Mouse (Mus musculus): Measurements from ENCODE around the gene Adprhl1. TPM values are rescaled to one million over a fixed set of nuclear protein-coding genes. Genes with fewer than 3 reads are reported as not detected.

Adprhl1 gene
- total and polyA plus RNA-seq, 2 experiments, result 0.74 TPM; not detected in 1

GRCm38 (mm10) chr8:13242985-13243870 is 10.7 kb downstream of the Adprhl1 start:
- no peak overlapping the region for H3K4me3 ChIP-seq (ENCODE audit: insufficient read depth, low read depth, low read length)
- H3K27me3 ChIP-seq (ENCODE audit: control insufficient read depth, insufficient read depth, low read length), result no peaks in the 10 kb centered on the region
- no peaks in the 10 kb centered on the region for H3K79me2 ChIP-seq (ENCODE audit: control insufficient read depth, insufficient read depth, low read length)
- no peaks in the 10 kb centered on the region for H3K36me3 ChIP-seq (ENCODE audit: control insufficient read depth, insufficient read depth, low read length)
- H3K4me1 ChIP-seq (ENCODE audit: control insufficient read depth, insufficient read depth, low read length), result peaks cover 8% of the 10 kb centered on the region; the same call in 1 of the 2 replicates
- H3K27ac ChIP-seq (replicated peaks; ENCODE audit: insufficient read depth, low read depth, low read length), result no peak overlapping the region
- TF ChIP-seq POLR2A (IDR thresholded peaks at IDR 0.05; ENCODE audit: extremely low read depth, insufficient read depth, low read length), result no peak
- TF ChIP-seq CTCF (IDR thresholded peaks at IDR 0.05; ENCODE audit: low read depth, low read length), result no peak
- WGBS, result 94% methylated on average over 10 of the region's 10 CpGs
- DNase-seq (ENCODE audit: extremely low read depth, low read depth, low spot score), result no peak
- H3K9ac ChIP-seq (ENCODE audit: low read depth, low read length), result no peak overlapping the region

- TF ChIP-seq POLR2A (IDR thresholded peaks at IDR 0.05; ENCODE audit: extremely low read depth, insufficient read depth, low read length), result no peak
- TF ChIP-seq CTCF (IDR thresholded peaks at IDR 0.05; ENCODE audit: low read depth, low read length), result no peak
- peak; percentile 97 for DNase-seq (ENCODE audit: extremely low read depth, low read depth, low spot score)
- WGBS, result 20% methylated on average over 7 of the region's 7 CpGs
- H3K27ac ChIP-seq (replicated peaks; ENCODE audit: insufficient read depth, low read depth, low read length), result peak overlapping the region; percentile 23; the same call in 1 of the 2 replicates
- no peaks in the 10 kb centered on the region for H3K36me3 ChIP-seq (ENCODE audit: control insufficient read depth, insufficient read depth, low read length)
- peaks cover 8% of the 10 kb centered on the region; the same call in 1 of the 2 replicates for H3K4me1 ChIP-seq (ENCODE audit: control insufficient read depth, insufficient read depth, low read length)
- H3K9ac ChIP-seq (ENCODE audit: low read depth, low read length), result 0 out of 2 replicates have a peak overlapping the region, but pooled peaks have one; percentile 20
- no peaks in the 10 kb centered on the region for H3K27me3 ChIP-seq (ENCODE audit: control insufficient read depth, insufficient read depth, low read length)
- no peaks in the 10 kb centered on the region for H3K79me2 ChIP-seq (ENCODE audit: control insufficient read depth, insufficient read depth, low read length)
- H3K4me3 ChIP-seq (ENCODE audit: insufficient read depth, low read depth, low read length), result no peak overlapping the region
These were observed 13.3 kb downstream of the Adprhl1 start for GRCm38 (mm10) chr8:13240691-13241090.

DNA sequence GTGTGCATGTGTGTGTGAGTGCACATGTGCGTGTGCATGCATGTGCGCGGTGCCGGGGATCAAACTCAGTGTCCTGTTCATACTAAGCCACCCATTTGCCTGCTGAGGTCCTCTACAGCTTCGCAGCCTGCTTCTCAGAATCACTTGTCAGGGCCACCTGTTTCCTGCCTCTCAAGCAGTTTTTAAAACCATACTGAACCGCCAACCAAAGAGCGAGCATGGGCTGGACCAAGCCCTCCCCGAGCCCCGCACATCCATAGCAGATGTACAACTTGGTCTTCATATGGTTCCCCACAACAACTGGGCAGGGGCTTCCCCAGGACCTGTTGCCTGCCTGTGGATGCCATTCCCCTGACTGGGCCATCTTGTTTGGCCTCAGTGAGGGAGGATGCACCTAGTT is 13.9 kb downstream of the Adprhl1 start:
- Histone ChIP-seq H3K79me2 (ENCODE audit: control insufficient read depth, insufficient read depth, low read length) (no peaks in the 10 kb centered on the region), H3K4me3 (ENCODE audit: insufficient read depth, low read depth, low read length) (no peak overlapping the region), H3K9ac (ENCODE audit: low read depth, low read length) (no peak overlapping the region), H3K36me3 (ENCODE audit: control insufficient read depth, insufficient read depth, low read length) (no peaks in the 10 kb centered on the region), H3K27ac (replicated peaks; ENCODE audit: insufficient read depth, low read depth, low read length) (no peak overlapping the region), H3K27me3 (ENCODE audit: control insufficient read depth, insufficient read depth, low read length) (no peaks in the 10 kb centered on the region), H3K4me1 (ENCODE audit: control insufficient read depth, insufficient read depth, low read length) (peaks cover 8% of the 10 kb centered on the region; the same call in 1 of the 2 replicates)
- DNase-seq (ENCODE audit: extremely low read depth, low read depth, low spot score), result no peak
- TF ChIP-seq POLR2A (IDR thresholded peaks at IDR 0.05; ENCODE audit: extremely low read depth, insufficient read depth, low read length) (no peak), CTCF (IDR thresholded peaks at IDR 0.05; ENCODE audit: low read depth, low read length) (no peak)
- WGBS, result 92% methylated on average over 9 of the region's 9 CpGs

GRCm38 (mm10) chr8:13234803-13235202 is 19.2 kb downstream of the Adprhl1 start:
- no peaks in the 10 kb centered on the region for H3K27me3 ChIP-seq (ENCODE audit: control insufficient read depth, insufficient read depth, low read length)
- TF ChIP-seq CTCF (IDR thresholded peaks at IDR 0.05; ENCODE audit: low read depth, low read length) (no peak), POLR2A (IDR thresholded peaks at IDR 0.05; ENCODE audit: extremely low read depth, insufficient read depth, low read length) (no peak)
- H3K4me3 ChIP-seq (ENCODE audit: insufficient read depth, low read depth, low read length), result no peak overlapping the region
- no peaks in the 10 kb centered on the region for H3K36me3 ChIP-seq (ENCODE audit: control insufficient read depth, insufficient read depth, low read length)
- no peaks in the 10 kb centered on the region for H3K79me2 ChIP-seq (ENCODE audit: control insufficient read depth, insufficient read depth, low read length)
- WGBS, result 87% methylated on average over 13 of the region's 13 CpGs
- no peak overlapping the region for H3K9ac ChIP-seq (ENCODE audit: low read depth, low read length)
- H3K4me1 ChIP-seq (ENCODE audit: control insufficient read depth, insufficient read depth, low read length), result no peaks in the 10 kb centered on the region
- no peak for DNase-seq (ENCODE audit: extremely low read depth, low read depth, low spot score)
- H3K27ac ChIP-seq (replicated peaks; ENCODE audit: insufficient read depth, low read depth, low read length), result no peak overlapping the region

DNA sequence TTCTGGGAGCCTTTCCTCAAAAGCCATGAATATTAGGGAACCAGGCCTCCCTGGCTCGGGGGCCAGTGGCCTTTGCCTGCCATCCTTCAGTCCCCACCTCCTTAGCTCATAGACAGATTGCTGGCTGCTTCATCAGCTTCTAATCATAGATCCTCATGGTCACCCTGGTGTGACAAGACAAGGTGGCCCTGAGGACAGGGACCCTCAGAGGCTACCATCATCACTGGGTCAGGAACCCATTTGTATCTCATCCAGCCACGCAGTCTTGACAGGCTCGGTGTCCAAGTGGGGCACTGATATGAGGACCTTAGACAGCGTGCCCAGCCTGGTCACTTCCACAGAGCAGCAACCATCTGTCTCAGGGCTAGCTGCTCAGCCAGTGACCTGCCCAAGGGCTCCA is 23.5 kb downstream of the Adprhl1 start:
- Histone ChIP-seq H3K4me1 (ENCODE audit: control insufficient read depth, insufficient read depth, low read length) (no peaks in the 10 kb centered on the region), H3K27ac (replicated peaks; ENCODE audit: insufficient read depth, low read depth, low read length) (no peak overlapping the region), H3K79me2 (ENCODE audit: control insufficient read depth, insufficient read depth, low read length) (no peaks in the 10 kb centered on the region), H3K9ac (ENCODE audit: low read depth, low read length) (no peak overlapping the region), H3K4me3 (ENCODE audit: insufficient read depth, low read depth, low read length) (no peak overlapping the region), H3K27me3 (ENCODE audit: control insufficient read depth, insufficient read depth, low read length) (no peaks in the 10 kb centered on the region; the same call in 1 of the 2 replicates), H3K36me3 (ENCODE audit: control insufficient read depth, insufficient read depth, low read length) (no peaks in the 10 kb centered on the region)
- WGBS, result 84% methylated on average over 4 of the region's 4 CpGs
- no peak for DNase-seq (ENCODE audit: extremely low read depth, low read depth, low spot score)
- TF ChIP-seq CTCF (IDR thresholded peaks at IDR 0.05; ENCODE audit: low read depth, low read length) (no peak), POLR2A (IDR thresholded peaks at IDR 0.05; ENCODE audit: extremely low read depth, insufficient read depth, low read length) (no peak)

DNA sequence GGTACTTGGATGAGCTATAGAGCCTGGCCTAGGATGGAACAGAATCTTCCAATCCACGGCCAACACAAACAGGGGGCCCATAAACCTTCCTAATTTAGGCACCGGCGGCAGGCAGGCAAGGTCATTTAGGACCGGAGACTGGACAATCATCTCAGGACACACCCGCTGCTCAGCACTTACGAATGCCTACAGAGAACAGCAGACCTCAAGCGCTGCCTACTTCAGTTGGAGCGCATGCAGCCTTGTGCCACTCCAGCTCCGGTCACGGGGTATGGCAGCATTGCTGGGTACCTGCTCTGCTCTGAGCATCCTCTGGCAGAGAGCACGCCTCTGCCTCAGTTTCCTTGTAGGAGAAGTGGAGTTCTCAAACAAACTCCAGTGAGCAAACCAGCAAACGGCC is 24.2 kb downstream of the Adprhl1 start:
- Histone ChIP-seq H3K27me3 (ENCODE audit: control insufficient read depth, insufficient read depth, low read length) (no peaks in the 10 kb centered on the region; the same call in 1 of the 2 replicates), H3K4me1 (ENCODE audit: control insufficient read depth, insufficient read depth, low read length) (no peaks in the 10 kb centered on the region), H3K4me3 (ENCODE audit: insufficient read depth, low read depth, low read length) (no peak overlapping the region), H3K9ac (ENCODE audit: low read depth, low read length) (no peak overlapping the region), H3K27ac (replicated peaks; ENCODE audit: insufficient read depth, low read depth, low read length) (no peak overlapping the region), H3K36me3 (ENCODE audit: control insufficient read depth, insufficient read depth, low read length) (no peaks in the 10 kb centered on the region), H3K79me2 (ENCODE audit: control insufficient read depth, insufficient read depth, low read length) (no peaks in the 10 kb centered on the region)
- WGBS, result 82% methylated on average over 12 of the region's 12 CpGs
- DNase-seq (ENCODE audit: extremely low read depth, low read depth, low spot score), result no peak
- no peak for TF ChIP-seq POLR2A (IDR thresholded peaks at IDR 0.05; ENCODE audit: extremely low read depth, insufficient read depth, low read length)
- TF ChIP-seq CTCF (IDR thresholded peaks at IDR 0.05; ENCODE audit: low read depth, low read length), result no peak
